Comparison of ENCODE assay signal across 7 mouse cellular contexts in genomic region chr14:76244338-76245062, GRCm38 (mm10).
DNase-seq lines count a peak whose midpoint lies in the region; ATAC-seq and TF ChIP-seq lines count a peak whose summit lies in the region.

No protein-coding gene starts in this region.

- ATAC-seq in lung, postnatal 0 days, result peak; percentile 30
- ATAC-seq in midbrain, embryonic 11.5 days (ENCODE audit: low FRiP score), result peak; percentile 66; the same call in 1 of the 2 replicates

- TF ChIP-seq CTCF in lung, postnatal 0 days (IDR thresholded peaks at IDR 0.05), result no peak
- no peak for TF ChIP-seq CTCF in left cerebral cortex, adult 2 months (IDR thresholded peaks at IDR 0.05)

- H3K4me2 ChIP-seq in lung, postnatal 0 days (replicated peaks; ENCODE audit: low read depth, low read length), result no peak overlapping the region
- H3K4me2 ChIP-seq in midbrain, embryonic 11.5 days, result no peak overlapping the region; the same call in 1 of the 2 replicates

- WGBS in lung, postnatal 0 days, result 35% methylated on average over 18 of the region's 18 CpGs
- WGBS in hindbrain, embryonic 10.5 days, result 26% methylated on average over 18 of the region's 18 CpGs
- 27% methylated on average over 18 of the region's 18 CpGs for WGBS in midbrain, embryonic 11.5 days

- H3K9ac ChIP-seq in lung, postnatal 0 days (replicated peaks; ENCODE audit: low read depth), result no peak overlapping the region
- peak overlapping the region; percentile 44 for H3K9ac ChIP-seq in midbrain, embryonic 11.5 days (ENCODE audit: low read length)

- peak; percentile 34 for DNase-seq in lung, postnatal 0 days (ENCODE audit: low spot score)
- no peak for DNase-seq in lung, adult 18-20 months
- peak; percentile 48 for DNase-seq in hindbrain, embryonic 10.5 days (ENCODE audit: low spot score)
- DNase-seq in midbrain, embryonic 11.5 days (ENCODE audit: low spot score, missing footprints), result peak; percentile 89
- DNase-seq in left cerebral cortex, adult 2 months (ENCODE audit: extremely low spot score in 1 of 2, low spot score in 2 of 2), result no peak
- DNase-seq in cerebellum, adult 11 months, result no peak
- no peak for DNase-seq in layer of hippocampus, postnatal 25 days (ENCODE audit: extremely low spot score in 1 of 2, low spot score in 1 of 2)

- 0 out of 2 replicates have a peak overlapping the region, but pooled peaks have one; percentile 6 for H3K27ac ChIP-seq in lung, postnatal 0 days (ENCODE audit: low read length)
- H3K27ac ChIP-seq in hindbrain, embryonic 10.5 days, result peak overlapping the region; percentile 89
- H3K27ac ChIP-seq in midbrain, embryonic 11.5 days (ENCODE audit: low read depth, low read length), result peak overlapping the region; percentile 40
- H3K27ac ChIP-seq in left cerebral cortex, adult 2 months, result no peak overlapping the region

- no peak overlapping the region for H3K4me3 ChIP-seq in lung, postnatal 0 days (ENCODE audit: low read depth, low read length)
- H3K4me3 ChIP-seq in hindbrain, embryonic 10.5 days, result 0 out of 2 replicates have a peak overlapping the region, but pooled peaks have one; percentile 14
- H3K4me3 ChIP-seq in midbrain, embryonic 11.5 days (ENCODE audit: low read depth, low read length), result no peak overlapping the region
- H3K4me3 ChIP-seq in left cerebral cortex, adult 2 months, result no peak overlapping the region

- TF ChIP-seq EP300 in lung, postnatal 0 days (IDR thresholded peaks at IDR 0.05), result no peak

- H3K9me3 ChIP-seq in lung, postnatal 0 days (ENCODE audit: low read length), result no peaks in the 10 kb centered on the region
- H3K9me3 ChIP-seq in hindbrain, embryonic 10.5 days, result no peaks in the 10 kb centered on the region
- H3K9me3 ChIP-seq in midbrain, embryonic 11.5 days (ENCODE audit: control insufficient read depth, low read length), result no peaks in the 10 kb centered on the region; the same call in 1 of the 2 replicates

- H3K4me1 ChIP-seq in lung, postnatal 0 days (ENCODE audit: insufficient read depth, low read depth, low read length), result no peaks in the 10 kb centered on the region; the same call in 1 of the 2 replicates
- peaks cover 36% of the 10 kb centered on the region for H3K4me1 ChIP-seq in hindbrain, embryonic 10.5 days (replicated peaks)
- H3K4me1 ChIP-seq in midbrain, embryonic 11.5 days (ENCODE audit: control insufficient read depth, insufficient read depth, low read length), result peaks cover 12% of the 10 kb centered on the region

- H3K36me3 ChIP-seq in lung, postnatal 0 days (ENCODE audit: insufficient read depth, low read length), result no peaks in the 10 kb centered on the region
- no peaks in the 10 kb centered on the region for H3K36me3 ChIP-seq in hindbrain, embryonic 10.5 days
- H3K36me3 ChIP-seq in midbrain, embryonic 11.5 days (ENCODE audit: control insufficient read depth, insufficient read depth, low read length), result no peaks in the 10 kb centered on the region

- H3K27me3 ChIP-seq in lung, postnatal 0 days (replicated peaks; ENCODE audit: insufficient read depth, low read length), result no peaks in the 10 kb centered on the region
- H3K27me3 ChIP-seq in hindbrain, embryonic 10.5 days (ENCODE audit: insufficient read depth, poor library complexity, severe bottlenecking), result no peaks in the 10 kb centered on the region
- H3K27me3 ChIP-seq in midbrain, embryonic 11.5 days (ENCODE audit: control insufficient read depth, insufficient read depth, low read length), result no peaks in the 10 kb centered on the region

- intact Hi-C loops in left cerebral cortex, adult 2 months (cut with DNase I), result no loop called here

Comparison
In these comparisons a context has a peak if more than half of its experiments do, and no peak if none do; other contexts are left out.
1. DNase-seq: peak in lung, postnatal 0 days (single experiment), hindbrain, embryonic 10.5 days (single experiment) and midbrain, embryonic 11.5 days (single experiment); none in lung, adult 18-20 months (0 of 2), left cerebral cortex, adult 2 months (0 of 2), cerebellum, adult 11 months (single experiment) and layer of hippocampus, postnatal 25 days (0 of 2).